Mouse (Mus musculus) spleen, adult 2 months (tissue): ENCODE data around the gene Tirap.

Experiments
- CTCF ChIP-seq: fragments of 200-500 bp; IDR thresholded peaks from 2 replicates; pipeline ENCODE4 v1.5.1; 2011; ENCODE audit warnings: mild to moderate bottlenecking, inconsistent platforms; ENCODE audit not compliant: insufficient read depth, insufficient read length, insufficient replicate concordance; ENCODE audit errors: extremely low read depth
- POLR2A ChIP-seq: fragments of 200-500 bp; IDR thresholded peaks from 2 replicates; pipeline ENCODE4 v1.6.1; 2011; ENCODE audit warnings: low read depth, low read length, inconsistent platforms

GRCm38 (mm10) chr9:35135575-35135974 lies 64.5 kb downstream of the Tirap start:
- no peak for TF ChIP-seq CTCF
- TF ChIP-seq POLR2A: no peak
